Mouse (Mus musculus) naive thymus-derived CD4-positive, alpha-beta T cell, adult 5 months (primary cell): ENCODE results near the gene Gprc5a. TPM values are rescaled to one million over a fixed set of nuclear protein-coding genes. Genes with fewer than 3 reads are reported as not detected.

ENCODE experiments used
- polyA plus RNA-seq: library from polyadenylated mRNA; unstranded; fragments of 100-300 nt; shearing (Covaris generic); gene quantifications from one replicate; pipeline ENCODE4 v1.2.1, GENCODE M21; 2017

Gene Gprc5a
- 1.3 TPM for polyA plus RNA-seq

GRCm38 (mm10) chr6:135065236-135065957 lies at the start of gene Gprc5a:
Gene Gprc5a, plus strand, starts transcription at chr6:135065651.

GRCm38 (mm10) chr6:135118183-135118582 lies 52.7 kb downstream of the Gprc5a start, which contains the start of gene Gprc5d:
Gene Gprc5d, minus strand, starts transcription at chr6:135118283.

Other genes with a start within 250 kb of the Gprc5a start
- gene Crebl2, start 235.5 kb upstream of the Gprc5a start, polyA plus RNA-seq, result 14.0 TPM
- gene Gpr19, start 167.1 kb upstream of the Gprc5a start, polyA plus RNA-seq, result 7.9 TPM
- 77.3 TPM for gene Cdkn1b, start 145.2 kb upstream of the Gprc5a start, polyA plus RNA-seq
- gene Apold1, start 83.9 kb upstream of the Gprc5a start, polyA plus RNA-seq, result not detected
- 162 TPM for gene Ddx47, start 54.0 kb upstream of the Gprc5a start, polyA plus RNA-seq
- gene Gprc5d, start 52.6 kb downstream of the Gprc5a start, polyA plus RNA-seq, result not detected
- 20.6 TPM for gene Fam234b, start 132.3 kb downstream of the Gprc5a start, polyA plus RNA-seq
- not detected for gene Hebp1, start 132.4 kb downstream of the Gprc5a start, polyA plus RNA-seq
- gene Gsg1, start 188.7 kb downstream of the Gprc5a start, polyA plus RNA-seq, result not detected
- not detected for gene Pbp2, start 244.8 kb downstream of the Gprc5a start, polyA plus RNA-seq